Mouse (Mus musculus): ENCODE measurements around the gene Clcc1. TPM values are rescaled to one million over a fixed set of nuclear protein-coding genes. Genes with fewer than 3 reads are reported as not detected.
"Not testable (repeated sequence)": the region's sequence is repeated elsewhere in the genome, so short reads cannot be mapped to it uniquely, and the experiment has no call there.

Gene Clcc1
- polyA plus RNA-seq (2015; fragmentation: Nextera tagmentation; extraction: Ambion mirVana): 41.4 and 43.4 TPM in 2 replicates

DNA sequence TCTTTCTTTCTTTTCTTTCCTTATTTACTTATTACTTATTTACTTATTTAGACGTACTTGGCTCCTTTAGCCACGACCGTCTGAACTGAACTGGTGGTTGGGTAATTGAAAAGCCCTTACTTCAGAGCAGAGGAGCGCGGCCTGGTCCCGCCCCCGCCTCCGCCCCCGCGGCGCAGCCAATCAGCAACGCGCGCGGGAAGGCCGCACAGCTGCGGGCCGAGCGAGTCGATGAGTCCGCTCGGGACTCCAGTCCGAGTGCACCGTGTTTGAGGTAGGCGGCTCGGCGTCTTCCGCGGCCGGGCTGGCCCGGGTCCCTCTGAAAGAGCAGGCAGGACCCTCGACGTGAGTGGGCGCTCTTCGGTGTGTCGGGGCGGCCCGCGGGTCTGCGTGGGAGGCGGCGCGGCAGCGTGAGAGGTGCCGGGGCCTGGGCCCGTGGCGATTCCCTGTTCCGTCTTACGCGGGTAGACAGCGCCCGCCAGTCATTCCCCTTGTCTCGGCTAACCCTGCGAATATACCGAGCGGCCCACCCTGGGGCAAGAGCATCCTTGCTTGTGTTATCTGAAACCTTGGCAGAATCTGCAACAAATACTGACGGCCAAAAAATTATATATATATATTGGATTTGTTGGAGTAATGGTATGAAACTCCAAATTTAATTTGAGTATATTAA is at the start of gene Clcc1:
Clcc1 (plus strand) TSS at position 204 of the 670 bp plus-strand sequence.
- Histone ChIP-seq H3K4me1 (ENCODE audit: control insufficient read depth, insufficient read depth, low read length) (peaks cover 10% of the 10 kb centered on the region), H3K27ac (ENCODE audit: low read length) (peak within 1 kb of the TSS; percentile 89), H3K27me3 (ENCODE audit: control insufficient read depth, insufficient read depth, low read depth, low read length) (no peaks in the 10 kb centered on the region), H3K36me3 (ENCODE audit: control insufficient read depth, insufficient read depth, low read length) (no peaks in the 10 kb centered on the region), H3K9me3 (replicated peaks; ENCODE audit: control insufficient read depth, low read length, poor library complexity, severe bottlenecking) (no peaks in the 10 kb centered on the region), H3K9ac (ENCODE audit: low read depth, low read length) (peak within 1 kb of the TSS; percentile 89), H3K4me2 (ENCODE audit: low read length) (peak within 1 kb of the TSS; percentile 59), H3K4me3 (ENCODE audit: low read depth, low read length) (peak within 1 kb of the TSS; percentile 85)
- peak; percentile 97 for ATAC-seq
- WGBS: under 1% methylated on average over 56 of the region's 57 CpGs

GRCm38 (mm10) chr3:108608906-108609305 is 44.8 kb upstream of the Clcc1 start:
- no peak for ATAC-seq
- H3K4me1 ChIP-seq (ENCODE audit: control insufficient read depth, insufficient read depth, low read length): no peaks in the 10 kb centered on the region
- H3K27ac ChIP-seq (ENCODE audit: low read length): no peak overlapping the region
- no peaks in the 10 kb centered on the region for H3K9me3 ChIP-seq (replicated peaks; ENCODE audit: control insufficient read depth, low read length, poor library complexity, severe bottlenecking)
- no peak overlapping the region for H3K4me2 ChIP-seq (ENCODE audit: low read length)
- 60% methylated on average over 3 of the region's 3 CpGs for WGBS
- H3K36me3 ChIP-seq (ENCODE audit: control insufficient read depth, insufficient read depth, low read length): peaks cover 9% of the 10 kb centered on the region
- no peak overlapping the region for H3K4me3 ChIP-seq (ENCODE audit: low read depth, low read length)
- H3K9ac ChIP-seq (ENCODE audit: low read depth, low read length): no peak overlapping the region
- no peaks in the 10 kb centered on the region for H3K27me3 ChIP-seq (ENCODE audit: control insufficient read depth, insufficient read depth, low read depth, low read length)

DNA sequence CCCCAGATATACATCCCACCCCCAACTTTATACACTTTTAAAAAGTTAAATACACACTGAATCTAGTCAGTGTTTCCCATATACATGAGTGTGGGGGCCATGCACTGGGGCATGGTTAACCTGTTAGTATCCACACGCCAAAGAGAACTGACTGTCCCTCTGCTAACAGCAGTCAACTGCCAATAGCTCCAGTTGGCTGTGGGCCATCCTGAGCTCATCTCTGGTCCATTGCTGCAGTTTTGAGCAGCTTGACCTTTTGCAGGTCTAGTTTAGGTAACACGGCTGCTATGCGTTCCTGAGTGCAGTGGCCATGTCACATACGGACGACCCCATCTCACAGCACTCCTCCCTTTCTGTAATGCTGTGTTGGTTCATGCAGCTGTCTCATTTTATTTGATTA is 19.0 kb upstream of the Clcc1 start:
- no peak overlapping the region for H3K9ac ChIP-seq (ENCODE audit: low read depth, low read length)
- 86% methylated on average over 5 of the region's 5 CpGs for WGBS
- no peak overlapping the region for H3K4me3 ChIP-seq (ENCODE audit: low read depth, low read length)
- ATAC-seq: no peak
- no peak overlapping the region for H3K4me2 ChIP-seq (ENCODE audit: low read length)
- no peaks in the 10 kb centered on the region for H3K9me3 ChIP-seq (replicated peaks; ENCODE audit: control insufficient read depth, low read length, poor library complexity, severe bottlenecking)
- no peak overlapping the region for H3K27ac ChIP-seq (ENCODE audit: low read length)
- no peaks in the 10 kb centered on the region for H3K27me3 ChIP-seq (ENCODE audit: control insufficient read depth, insufficient read depth, low read depth, low read length)
- H3K4me1 ChIP-seq (ENCODE audit: control insufficient read depth, insufficient read depth, low read length): no peaks in the 10 kb centered on the region
- H3K36me3 ChIP-seq (ENCODE audit: control insufficient read depth, insufficient read depth, low read length): peaks cover 31% of the 10 kb centered on the region

DNA sequence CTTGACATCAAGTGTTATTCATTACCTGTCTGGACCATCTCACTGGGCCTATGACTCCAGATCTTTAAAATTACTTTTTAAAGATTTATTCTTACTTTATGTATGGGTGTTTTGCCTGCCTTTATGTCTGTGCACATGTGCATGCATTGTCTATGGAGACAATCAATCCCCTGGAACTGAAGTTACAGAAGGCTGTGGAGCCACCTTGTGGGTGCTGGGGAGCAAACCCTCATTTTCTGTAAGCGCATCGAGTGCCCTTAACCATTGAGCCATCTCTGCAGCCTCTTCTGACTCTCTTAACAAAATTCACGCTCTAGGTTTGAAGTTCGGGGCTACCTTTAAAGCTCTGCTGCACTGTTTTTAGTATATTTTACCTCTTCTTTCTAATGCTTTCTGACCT is 14.3 kb upstream of the Clcc1 start:
- Histone ChIP-seq H3K4me1 (ENCODE audit: control insufficient read depth, insufficient read depth, low read length) (no peaks in the 10 kb centered on the region), H3K9ac (ENCODE audit: low read depth, low read length) (no peak overlapping the region), H3K4me3 (ENCODE audit: low read depth, low read length) (no peak overlapping the region), H3K36me3 (ENCODE audit: control insufficient read depth, insufficient read depth, low read length) (peaks cover 34% of the 10 kb centered on the region), H3K27ac (ENCODE audit: low read length) (no peak overlapping the region), H3K27me3 (ENCODE audit: control insufficient read depth, insufficient read depth, low read depth, low read length) (no peaks in the 10 kb centered on the region), H3K4me2 (ENCODE audit: low read length) (no peak overlapping the region), H3K9me3 (replicated peaks; ENCODE audit: control insufficient read depth, low read length, poor library complexity, severe bottlenecking) (no peaks in the 10 kb centered on the region)
- 65% methylated on average over 4 of the region's 4 CpGs for WGBS
- no peak for ATAC-seq

- Histone ChIP-seq H3K36me3 (ENCODE audit: control insufficient read depth, insufficient read depth, low read length) (peaks cover 45% of the 10 kb centered on the region), H3K27me3 (ENCODE audit: control insufficient read depth, insufficient read depth, low read depth, low read length) (no peaks in the 10 kb centered on the region), H3K4me3 (ENCODE audit: low read depth, low read length) (no peak overlapping the region), H3K9me3 (replicated peaks; ENCODE audit: control insufficient read depth, low read length, poor library complexity, severe bottlenecking) (no peaks in the 10 kb centered on the region), H3K4me1 (ENCODE audit: control insufficient read depth, insufficient read depth, low read length) (no peaks in the 10 kb centered on the region), H3K27ac (ENCODE audit: low read length) (no peak overlapping the region), H3K9ac (ENCODE audit: low read depth, low read length) (no peak overlapping the region), H3K4me2 (ENCODE audit: low read length) (no peak overlapping the region)
- 87% methylated on average over 4 of the region's 4 CpGs for WGBS
- ATAC-seq: no peak
Observed at GRCm38 (mm10) chr3:108640998-108641397, 12.7 kb upstream of the Clcc1 start.

DNA sequence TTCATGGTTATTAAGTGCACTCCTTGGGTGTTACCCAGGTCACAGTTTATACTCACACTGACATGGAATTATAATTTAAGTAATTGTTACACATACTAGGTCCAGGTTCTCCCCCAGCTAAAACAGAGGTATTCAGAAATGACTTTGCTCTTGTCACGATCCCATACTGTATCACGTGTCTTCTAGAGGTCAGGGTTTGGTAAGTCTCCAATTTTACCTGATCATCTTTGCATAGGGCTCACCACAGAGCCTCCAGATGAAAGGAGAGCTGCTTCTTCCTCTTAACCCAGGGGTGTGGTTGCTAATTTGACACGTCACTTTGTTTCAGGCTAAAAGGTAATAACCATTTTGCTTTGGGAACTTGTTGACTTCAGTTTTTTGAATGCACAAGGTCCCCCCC is 8.9 kb upstream of the Clcc1 start:
- no peaks in the 10 kb centered on the region for H3K27me3 ChIP-seq (ENCODE audit: control insufficient read depth, insufficient read depth, low read depth, low read length)
- no peak overlapping the region for H3K27ac ChIP-seq (ENCODE audit: low read length)
- H3K4me1 ChIP-seq (ENCODE audit: control insufficient read depth, insufficient read depth, low read length): no peaks in the 10 kb centered on the region
- WGBS: 97% methylated on average over 3 of the region's 3 CpGs
- no peak for ATAC-seq
- no peak overlapping the region for H3K9ac ChIP-seq (ENCODE audit: low read depth, low read length)
- H3K4me2 ChIP-seq (ENCODE audit: low read length): no peak overlapping the region
- no peak overlapping the region for H3K4me3 ChIP-seq (ENCODE audit: low read depth, low read length)
- no peaks in the 10 kb centered on the region for H3K9me3 ChIP-seq (replicated peaks; ENCODE audit: control insufficient read depth, low read length, poor library complexity, severe bottlenecking)
- H3K36me3 ChIP-seq (ENCODE audit: control insufficient read depth, insufficient read depth, low read length): peaks cover 29% of the 10 kb centered on the region

GRCm38 (mm10) chr3:108646036-108646435 is 7.7 kb upstream of the Clcc1 start:
- H3K4me1 ChIP-seq (ENCODE audit: control insufficient read depth, insufficient read depth, low read length): no peaks in the 10 kb centered on the region
- no peak overlapping the region for H3K4me3 ChIP-seq (ENCODE audit: low read depth, low read length)
- 44% methylated on average over 7 of the region's 7 CpGs for WGBS
- no peaks in the 10 kb centered on the region for H3K9me3 ChIP-seq (replicated peaks; ENCODE audit: control insufficient read depth, low read length, poor library complexity, severe bottlenecking)
- ATAC-seq: peak; percentile 29; the same call in 1 of the 2 replicates
- peaks cover 26% of the 10 kb centered on the region for H3K36me3 ChIP-seq (ENCODE audit: control insufficient read depth, insufficient read depth, low read length)
- no peaks in the 10 kb centered on the region for H3K27me3 ChIP-seq (ENCODE audit: control insufficient read depth, insufficient read depth, low read depth, low read length)
- H3K9ac ChIP-seq (ENCODE audit: low read depth, low read length): no peak overlapping the region
- H3K27ac ChIP-seq (ENCODE audit: low read length): no peak overlapping the region
- H3K4me2 ChIP-seq (ENCODE audit: low read length): no peak overlapping the region

- 33% methylated on average over 5 of the region's 5 CpGs for WGBS
- H3K27ac ChIP-seq (ENCODE audit: low read length); H3K27me3 ChIP-seq (ENCODE audit: control insufficient read depth, insufficient read depth, low read depth, low read length); ATAC-seq; H3K9ac ChIP-seq (ENCODE audit: low read depth, low read length); H3K4me3 ChIP-seq (ENCODE audit: low read depth, low read length); H3K4me2 ChIP-seq (ENCODE audit: low read length); H3K9me3 ChIP-seq (replicated peaks; ENCODE audit: control insufficient read depth, low read length, poor library complexity, severe bottlenecking); H3K4me1 ChIP-seq (ENCODE audit: control insufficient read depth, insufficient read depth, low read length): not testable (repeated sequence)
- peaks cover 22% of the 10 kb centered on the region for H3K36me3 ChIP-seq (ENCODE audit: control insufficient read depth, insufficient read depth, low read length)
Observed at GRCm38 (mm10) chr3:108647681-108648080, 6.0 kb upstream of the Clcc1 start.

DNA sequence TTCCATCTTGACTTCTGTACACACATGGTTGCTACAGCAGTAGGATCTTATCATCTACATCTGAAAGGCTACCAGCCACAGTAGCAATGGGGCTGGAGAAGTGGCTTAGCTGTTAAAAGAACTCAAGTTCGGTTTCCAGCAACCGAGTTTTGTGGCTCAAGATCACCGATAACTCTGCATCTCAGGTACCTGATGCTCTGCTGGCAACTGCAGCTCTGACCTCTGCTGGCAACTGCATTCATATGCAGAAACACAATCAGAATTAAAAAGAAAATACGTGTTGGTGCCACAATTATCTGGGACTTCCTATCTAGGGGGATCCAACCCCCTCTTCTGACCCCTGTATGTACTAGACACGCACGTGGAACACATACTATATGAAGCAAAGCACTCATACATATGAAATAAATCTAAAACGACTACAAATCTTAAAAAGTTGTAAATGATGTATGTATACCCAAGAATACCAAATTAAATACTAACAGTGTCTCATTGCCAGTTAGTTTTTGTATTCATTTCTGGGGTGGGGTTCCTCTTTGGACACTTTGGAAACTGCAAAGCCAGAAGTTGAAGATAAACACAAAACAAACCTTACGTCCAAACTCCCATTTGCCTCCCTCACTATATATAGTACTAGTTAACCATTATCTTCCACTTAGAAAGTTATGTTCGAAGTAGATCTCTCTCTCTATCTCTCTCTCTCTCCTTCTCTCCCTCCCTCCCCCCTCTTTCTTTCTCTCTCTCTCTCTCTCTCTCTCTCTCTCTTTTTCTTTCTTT is 659 bp upstream of the Clcc1 start:
- Histone ChIP-seq H3K4me2 (ENCODE audit: low read length) (no peak overlapping the region), H3K4me3 (ENCODE audit: low read depth, low read length) (no peak overlapping the region), H3K9ac (ENCODE audit: low read depth, low read length) (no peak overlapping the region), H3K4me1 (ENCODE audit: control insufficient read depth, insufficient read depth, low read length) (peaks cover 10% of the 10 kb centered on the region), H3K9me3 (replicated peaks; ENCODE audit: control insufficient read depth, low read length, poor library complexity, severe bottlenecking) (no peaks in the 10 kb centered on the region), H3K27me3 (ENCODE audit: control insufficient read depth, insufficient read depth, low read depth, low read length) (no peaks in the 10 kb centered on the region), H3K27ac (ENCODE audit: low read length) (no peak overlapping the region), H3K36me3 (ENCODE audit: control insufficient read depth, insufficient read depth, low read length) (no peaks in the 10 kb centered on the region)
- WGBS: 28% methylated on average over 9 of the region's 9 CpGs
- ATAC-seq: no peak
